Mouse (Mus musculus) heart, postnatal 0 days (tissue): ENCODE data around the gene Gm4303.
"Not testable (repeated sequence)": the region's sequence is repeated elsewhere in the genome, so short reads cannot be mapped to it uniquely, and the experiment has no call there.

Experiments used
- CTCF ChIP-seq: IDR thresholded peaks from 2 replicates; pipeline ENCODE4 v1.5.1; 2016; ENCODE audit warnings: antibody characterized with exemption, control low read depth, low read depth
- EP300 ChIP-seq: IDR thresholded peaks from 2 replicates; pipeline ENCODE4 v1.6.1; 2016; ENCODE audit warnings: antibody characterized with exemption, low read depth

DNA sequence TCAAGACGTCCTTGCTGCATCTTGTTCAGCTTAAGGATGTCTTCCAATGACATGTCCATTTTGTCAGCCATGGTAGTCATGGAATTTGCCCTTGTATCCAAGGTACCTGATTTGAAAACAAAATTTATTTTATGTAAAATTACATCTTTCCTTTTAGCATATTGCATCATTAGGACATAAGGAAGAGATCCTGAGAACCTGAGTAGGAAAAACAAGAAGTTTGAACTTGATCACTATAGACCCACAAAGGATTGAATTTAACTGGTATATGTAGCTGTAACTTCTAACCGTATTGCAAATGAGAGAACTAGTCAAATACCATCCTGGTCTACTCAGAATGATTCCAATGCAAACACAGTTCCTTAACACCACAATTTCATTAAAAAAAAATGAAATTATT lies 36.7 kb downstream of the Gm4303 start, which contains the start of gene Gm4312:
- not testable (repeated sequence) for TF ChIP-seq EP300, CTCF
